Mouse (Mus musculus): Measurements from ENCODE around the gene Nr1i2.
"Not testable (repeated sequence)": the region's sequence is repeated elsewhere in the genome, so short reads cannot be mapped to it uniquely, and the experiment has no call there.

The Nr1i2 gene

GRCm38 (mm10) chr16:38287357-38287756, 7.3 kb downstream of the Nr1i2 start:
- DNase-seq (ENCODE audit: low spot score in 2 of 2): no peak

DNA sequence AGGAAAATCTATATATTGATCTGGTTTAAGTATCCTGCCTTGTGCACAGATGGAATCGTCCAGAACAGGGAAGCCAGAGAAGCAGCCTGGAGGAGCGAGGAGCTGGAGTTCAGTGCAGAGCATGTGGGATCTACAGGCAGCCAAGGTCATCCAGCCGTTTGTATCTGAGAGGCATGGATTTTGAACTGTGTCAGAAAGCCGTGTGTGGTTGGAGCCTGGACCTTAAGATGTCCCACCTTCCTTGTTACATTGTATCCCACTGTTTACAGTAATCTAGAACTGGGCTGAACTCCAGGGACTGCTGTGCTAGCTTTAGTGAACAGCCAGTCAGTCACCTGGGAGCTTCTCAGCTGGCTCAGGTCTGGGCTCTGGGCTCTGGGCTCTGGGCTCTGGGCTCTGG, 8.1 kb downstream of the Nr1i2 start:
- no peak for DNase-seq (ENCODE audit: low spot score in 2 of 2)

DNA sequence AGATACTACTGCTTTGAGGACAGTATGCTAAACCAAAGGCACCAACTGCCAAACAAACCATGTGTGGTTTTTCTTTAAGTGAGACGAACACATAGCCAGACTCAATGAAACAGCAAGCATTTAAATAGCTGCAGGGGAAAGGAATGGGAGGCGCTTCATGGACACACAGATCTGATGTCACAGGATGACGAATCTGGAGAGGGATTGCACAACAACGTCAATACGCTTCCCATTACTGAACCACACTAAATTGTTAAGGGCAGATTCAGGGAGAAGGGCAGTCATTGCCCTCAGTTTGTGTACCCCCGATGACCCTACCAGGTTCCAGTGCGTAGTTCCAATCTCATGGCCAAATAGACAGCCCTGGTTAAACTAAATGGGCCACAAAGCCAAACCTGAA, 8.8 kb downstream of the Nr1i2 start:
- no peak for DNase-seq (ENCODE audit: low spot score in 2 of 2)

DNA sequence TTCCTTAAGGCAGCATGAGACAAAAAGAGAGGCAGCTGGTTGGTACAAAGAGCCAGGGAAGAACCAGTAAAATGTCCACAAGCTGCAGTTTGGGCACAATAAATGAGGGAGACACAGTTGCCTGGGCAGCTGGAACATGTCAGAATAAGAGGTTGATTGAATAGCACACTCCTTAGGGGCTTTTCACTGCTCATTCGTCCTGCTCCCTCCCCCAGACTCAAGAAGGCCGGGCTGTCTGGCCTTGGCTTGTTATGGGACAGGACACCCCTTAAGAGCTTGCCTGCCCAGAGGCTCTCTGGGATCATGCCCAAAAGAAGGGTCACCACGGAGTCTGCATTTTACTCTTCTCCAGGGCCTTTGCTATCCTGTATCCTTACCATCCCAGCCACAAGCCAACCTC, 11.3 kb downstream of the Nr1i2 start:
- no peak for DNase-seq (ENCODE audit: low spot score in 2 of 2)

GRCm38 (mm10) chr16:38282559-38283160, 12.0 kb downstream of the Nr1i2 start:
- no peak for DNase-seq (ENCODE audit: low spot score in 2 of 2)

GRCm38 (mm10) chr16:38280951-38281350, 13.7 kb downstream of the Nr1i2 start:
- DNase-seq (ENCODE audit: low spot score in 2 of 2): no peak

DNA sequence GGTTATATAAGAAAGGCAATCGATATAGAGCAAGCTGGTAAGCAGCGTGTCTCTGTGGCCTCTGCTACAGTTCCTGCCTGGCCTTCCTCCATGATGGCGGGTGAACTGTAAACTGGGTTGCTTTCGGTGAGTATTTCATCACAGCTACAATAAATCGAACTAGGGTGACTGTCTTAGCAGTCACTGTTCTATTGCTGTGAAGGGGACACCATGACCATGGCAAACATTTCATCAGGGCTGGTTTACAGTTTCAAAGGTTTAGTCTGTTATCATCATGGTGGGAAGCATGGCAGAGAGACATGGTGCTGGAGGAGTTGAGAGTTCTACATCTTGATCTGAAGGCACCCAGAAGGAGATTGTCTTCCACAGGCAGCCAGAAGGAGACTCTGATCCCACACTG, 14.8 kb downstream of the Nr1i2 start:
- DNase-seq (ENCODE audit: low spot score in 2 of 2): no peak

- no peak for DNase-seq (ENCODE audit: low spot score in 2 of 2)
These were observed 19.9 kb downstream of the Nr1i2 start for GRCm38 (mm10) chr16:38274737-38275136.

GRCm38 (mm10) chr16:38272483-38272882, 22.1 kb downstream of the Nr1i2 start:
- no peak for DNase-seq (ENCODE audit: low spot score in 2 of 2)

GRCm38 (mm10) chr16:38271601-38272000, 23.0 kb downstream of the Nr1i2 start:
- no peak for DNase-seq (ENCODE audit: low spot score in 2 of 2)

GRCm38 (mm10) chr16:38255927-38256326, 38.7 kb downstream of the Nr1i2 start:
- no peak for DNase-seq (ENCODE audit: low spot score in 2 of 2)

DNA sequence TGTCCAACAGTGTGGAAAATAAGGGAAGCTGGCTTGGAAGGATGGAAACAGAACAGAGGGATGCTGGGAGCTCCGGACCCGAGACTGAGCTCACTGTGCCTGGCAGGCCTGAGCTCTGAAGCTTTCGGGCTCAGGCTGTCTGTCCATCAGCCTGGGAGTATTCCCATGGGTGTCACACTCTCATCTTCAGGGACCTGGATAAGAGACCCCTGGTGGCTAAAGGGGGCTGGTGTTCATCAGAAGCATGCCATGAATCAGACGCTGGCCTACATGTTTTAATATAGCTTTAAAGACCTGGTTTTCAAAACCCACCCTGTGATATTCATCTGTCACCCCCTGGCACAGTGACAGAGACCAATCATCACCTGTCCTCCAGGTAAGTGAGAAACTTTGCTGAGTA, 39.5 kb downstream of the Nr1i2 start:
- no peak for DNase-seq (ENCODE audit: low spot score in 2 of 2)

- no peak for DNase-seq (ENCODE audit: low spot score in 2 of 2)
These were observed 40.6 kb downstream of the Nr1i2 start for GRCm38 (mm10) chr16:38254001-38254400.

DNA sequence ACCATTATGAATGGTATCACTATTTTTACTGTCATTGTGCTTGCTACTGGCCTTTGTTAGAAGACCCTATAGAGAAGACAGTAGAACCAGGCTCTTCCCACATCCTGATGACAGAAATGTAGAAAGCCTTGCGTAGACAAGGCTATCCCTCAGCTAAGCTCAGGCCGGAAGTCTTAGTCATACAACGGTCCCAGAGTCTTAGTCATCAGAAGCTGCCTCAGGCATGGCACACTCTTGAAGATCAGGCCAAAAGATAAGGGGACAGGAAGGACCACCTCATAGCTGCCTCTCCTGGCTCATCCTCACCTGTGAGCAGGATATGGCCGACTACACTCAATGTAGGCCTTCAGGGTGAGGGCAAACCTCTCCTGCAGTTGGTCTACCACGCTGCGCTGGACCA, 44.2 kb downstream of the Nr1i2 start:
- DNase-seq (ENCODE audit: low spot score in 2 of 2): no peak

DNA sequence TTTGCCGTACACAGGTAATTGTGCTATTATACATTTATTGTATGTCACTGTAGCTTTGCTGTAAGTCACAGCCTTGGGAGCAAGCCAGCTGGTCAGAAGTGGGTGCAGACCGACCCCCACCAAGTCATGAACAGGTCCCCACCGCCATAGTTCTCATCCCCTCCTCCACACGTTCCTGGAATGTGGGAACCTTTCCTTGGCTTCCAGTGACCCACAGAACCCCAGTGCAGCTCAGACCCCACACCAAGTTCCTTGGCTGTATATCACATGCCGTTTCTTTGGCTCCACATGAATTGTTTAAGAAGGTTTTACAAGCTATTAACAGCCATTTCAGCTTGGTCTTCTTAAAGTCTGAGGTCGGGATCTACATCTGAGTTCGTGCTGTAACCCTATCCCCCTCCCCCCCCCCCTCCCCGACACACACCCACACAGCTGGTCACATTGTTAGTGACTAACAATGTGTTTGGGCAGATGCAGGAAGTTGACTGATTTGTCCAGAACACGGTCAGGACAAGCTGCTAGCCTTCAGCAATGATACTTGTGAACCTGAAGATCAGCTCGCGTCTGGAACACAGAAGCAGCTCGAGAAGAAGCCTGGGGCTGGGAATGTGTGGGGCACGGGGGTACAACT, 46.2 kb downstream of the Nr1i2 start:
- no peak for DNase-seq (ENCODE audit: low spot score in 2 of 2)

GRCm38 (mm10) chr16:38245849-38246585, 48.6 kb downstream of the Nr1i2 start:
- no peak for DNase-seq (ENCODE audit: low spot score in 2 of 2)

DNA sequence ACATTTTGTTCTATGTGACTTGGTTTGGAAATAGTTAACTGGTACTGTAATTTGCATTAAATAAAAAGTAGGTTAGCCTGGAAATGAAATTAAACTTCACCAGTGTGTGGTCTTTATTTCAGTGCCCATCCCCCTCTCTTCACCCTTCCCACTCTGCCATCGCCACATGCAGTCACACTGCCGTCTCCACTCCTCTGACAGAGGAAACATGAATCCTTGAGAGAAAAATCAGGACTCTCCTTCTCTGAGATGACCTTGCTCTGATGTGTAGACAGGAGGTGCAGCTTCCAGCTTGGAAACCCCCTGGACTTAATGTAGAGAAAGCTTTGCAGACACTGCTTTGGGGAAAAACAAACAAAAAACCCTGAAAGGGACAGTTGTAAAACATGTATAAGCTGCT, 49.2 kb downstream of the Nr1i2 start:
- no peak for DNase-seq (ENCODE audit: low spot score in 2 of 2)

- DNase-seq (ENCODE audit: low spot score in 2 of 2): no peak
These were observed 50.5 kb downstream of the Nr1i2 start for GRCm38 (mm10) chr16:38244111-38244510.

- no peak for DNase-seq (ENCODE audit: low spot score in 2 of 2)
These were observed 54.5 kb downstream of the Nr1i2 start for GRCm38 (mm10) chr16:38240167-38240566.

DNA sequence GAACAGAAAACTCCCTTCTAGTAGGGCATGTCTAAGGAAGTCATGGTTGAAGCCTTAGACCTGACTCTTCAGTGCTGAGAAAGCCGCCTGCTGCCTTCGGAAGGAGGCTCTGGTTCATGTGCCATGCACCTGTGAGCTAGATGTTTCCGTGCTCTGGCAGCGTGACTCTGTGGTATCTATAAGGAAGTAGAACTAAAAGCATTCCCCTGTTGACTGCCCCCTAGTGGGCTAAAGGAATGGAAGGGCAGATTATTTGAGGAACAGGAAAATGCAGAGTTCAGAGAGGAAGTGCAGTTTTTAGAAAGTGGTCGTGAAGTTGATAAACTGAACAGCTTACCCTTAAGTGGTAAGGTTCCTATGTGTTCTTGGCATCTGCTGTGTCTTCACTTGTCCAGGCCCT, 54.9 kb downstream of the Nr1i2 start:
- DNase-seq (ENCODE audit: low spot score in 2 of 2): no peak

- no peak for DNase-seq (ENCODE audit: low spot score in 2 of 2)
These were observed 57.6 kb downstream of the Nr1i2 start for GRCm38 (mm10) chr16:38236936-38237585.

DNA sequence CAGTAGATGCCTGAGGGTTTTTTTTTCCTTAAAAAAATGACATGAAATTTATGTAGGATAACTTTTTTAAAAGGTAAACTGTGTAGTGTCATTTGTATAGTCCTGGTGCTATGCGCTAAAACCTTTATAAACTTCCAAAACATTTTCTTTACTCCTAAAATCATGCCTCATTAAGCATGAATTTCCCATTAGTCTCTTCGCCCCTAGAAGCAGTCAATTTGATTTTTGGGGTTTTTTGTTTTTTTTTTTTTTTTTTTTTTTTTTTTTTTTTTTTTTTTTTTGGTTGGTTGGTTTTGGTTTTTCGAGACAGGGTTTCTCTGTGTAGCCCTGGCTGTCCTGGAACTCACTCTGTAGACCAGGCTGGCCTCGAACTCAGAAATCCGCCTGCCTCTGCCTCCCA, 72.1 kb downstream of the Nr1i2 start:
- not testable (repeated sequence) for DNase-seq (ENCODE audit: low spot score in 2 of 2)

GRCm38 (mm10) chr16:38205272-38205671, 89.4 kb downstream of the Nr1i2 start:
- no peak for DNase-seq (ENCODE audit: low spot score in 2 of 2)

All from frontal cortex, postnatal 10 days (tissue).